Comparison of ENCODE assay signal across 16 mouse cellular contexts in the genomic region with DNA sequence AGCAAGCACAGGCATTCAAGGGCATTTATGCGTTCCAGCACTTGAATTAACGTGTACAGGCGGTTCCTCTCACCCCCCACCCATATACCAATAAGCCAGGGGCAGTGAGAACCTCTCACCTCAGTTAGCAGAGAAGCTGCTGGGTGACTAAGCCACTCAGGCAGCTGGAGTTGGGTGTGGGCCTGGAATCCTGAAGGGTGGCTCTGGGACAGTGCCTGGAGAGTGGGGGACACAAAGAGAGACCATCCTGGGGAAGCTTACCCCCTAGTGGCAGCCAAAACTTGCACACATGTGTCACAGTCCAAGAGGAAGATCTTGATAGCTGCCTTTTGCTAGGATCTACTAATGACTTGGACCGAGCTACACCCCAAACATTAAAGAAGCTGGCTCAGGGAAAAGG. TPM values are rescaled to one million over a fixed set of nuclear protein-coding genes. Genes with fewer than 3 reads are reported as not detected.
A peak's percentile ranks its signal among the peaks of the same experiment; 100 is the strongest.
DNase-seq lines count a peak whose midpoint lies in the region; ATAC-seq and TF ChIP-seq lines count a peak whose summit lies in the region.
"Had no signal": no experiment of that assay in that cellular context is flagged by ENCODE, and none has a peak within 500 bp of the region (broad histone marks: within the 10 kb centered on the region; RNA-seq: fewer than 3 reads in every experiment).

No protein-coding gene starts in this region.

- H3K27me3 ChIP-seq in heart, adult 2 months (ENCODE audit: control insufficient read depth, insufficient read depth, low read length): no peaks in the 10 kb centered on the region
- 0 out of 2 replicates have a peak, but pooled peaks cover 3% of the 10 kb centered on the region for H3K27me3 ChIP-seq in liver, embryonic 14.5 days (ENCODE audit: control insufficient read depth, insufficient read depth, low read length)
- H3K27me3 ChIP-seq in liver, embryonic 12.5 days (replicated peaks): peaks cover 27% of the 10 kb centered on the region
- H3K27me3 ChIP-seq: embryonic facial prominence, embryonic 12.5 days; forebrain, embryonic 13.5 days had no signal

- no peak for TF ChIP-seq EP300 in heart, adult 2 months (IDR thresholded peaks at IDR 0.05; ENCODE audit: insufficient read depth, low read depth, low read length)
- TF ChIP-seq EP300 in liver, embryonic 14.5 days (IDR thresholded peaks at IDR 0.05; ENCODE audit: low read depth): no peak

- peak; percentile 91 for DNase-seq in heart, adult 11 months
- no peak for DNase-seq in heart, adult 2 months
- no peak for DNase-seq in liver, embryonic 14.5 days (ENCODE audit: low read depth in 3 of 3, low spot score in 3 of 3)
- peak; percentile 60 for DNase-seq in 3T3-L1 (ENCODE audit: low read depth, low spot score)
- DNase-seq in ZHBTc4 (ENCODE audit: low read depth, low spot score): peak; percentile 12
- DNase-seq in ovary, postnatal 10 days (ENCODE audit: low spot score): no peak
- DNase-seq: adrenal gland, adult 8-10 months; right cerebral cortex, postnatal 4 days; thymus, postnatal 14 days had no signal

- no peak for ATAC-seq in liver, embryonic 14.5 days (ENCODE audit: insufficient read depth)
- ATAC-seq in liver, embryonic 12.5 days: no peak
- ATAC-seq in cerebellum, adult (ENCODE audit: insufficient number of reproducible peaks, low FRiP score, low TSS enrichment): no peak
- ATAC-seq: forebrain, embryonic 13.5 days had no signal

- intact Hi-C loops in heart, adult 2 months (cut with DNase I): no loop called here

- no peak for TF ChIP-seq POLR2A in heart, adult 2 months (IDR thresholded peaks at IDR 0.05; ENCODE audit: insufficient read depth, low read depth, low read length)

- no peak for TF ChIP-seq CTCF in heart, adult 2 months (IDR thresholded peaks at IDR 0.05)
- TF ChIP-seq CTCF in liver, embryonic 14.5 days (IDR thresholded peaks at IDR 0.05; ENCODE audit: low read depth): peak; percentile 29

- no peaks in the 10 kb centered on the region for H3K36me3 ChIP-seq in heart, adult 2 months (ENCODE audit: control insufficient read depth, insufficient read depth, low read length)
- H3K36me3 ChIP-seq in liver, embryonic 14.5 days (replicated peaks; ENCODE audit: control insufficient read depth, insufficient read depth, low read depth): peaks cover 30% of the 10 kb centered on the region
- H3K36me3 ChIP-seq in liver, embryonic 12.5 days: peaks cover 42% of the 10 kb centered on the region

- 61% methylated on average over 4 of the region's 4 CpGs for WGBS in heart, adult 2 months
- 80% methylated on average over 4 of the region's 4 CpGs for WGBS in liver, embryonic 14.5 days (ENCODE audit: insufficient replicate concordance)
- WGBS in liver, embryonic 12.5 days (ENCODE audit: insufficient replicate concordance): 73% methylated on average over 4 of the region's 4 CpGs

- no peak overlapping the region for H3K27ac ChIP-seq in heart, adult 2 months
- no peak overlapping the region for H3K27ac ChIP-seq in liver, embryonic 14.5 days
- no peak overlapping the region for H3K27ac ChIP-seq in liver, embryonic 12.5 days
- H3K27ac ChIP-seq: embryonic facial prominence, embryonic 12.5 days; forebrain, embryonic 13.5 days; hindbrain, embryonic 13.5 days had no signal

- no peaks in the 10 kb centered on the region for H3K9me3 ChIP-seq in liver, embryonic 14.5 days (ENCODE audit: control insufficient read depth, low read length)
- no peaks in the 10 kb centered on the region for H3K9me3 ChIP-seq in liver, embryonic 12.5 days (replicated peaks)
- H3K9me3 ChIP-seq: embryonic facial prominence, embryonic 12.5 days; forebrain, embryonic 13.5 days; heart, embryonic 10.5 days; hindbrain, embryonic 13.5 days had no signal

- H3K4me2 ChIP-seq in liver, embryonic 14.5 days (ENCODE audit: low read depth): no peak overlapping the region
- H3K4me2 ChIP-seq in liver, embryonic 12.5 days: no peak overlapping the region
- H3K4me2 ChIP-seq: embryonic facial prominence, embryonic 12.5 days; forebrain, embryonic 13.5 days; hindbrain, embryonic 13.5 days had no signal

- peaks cover 3% of the 10 kb centered on the region for H3K4me1 ChIP-seq in heart, adult 2 months (ENCODE audit: control insufficient read depth, insufficient read depth, low read length)
- H3K4me1 ChIP-seq in liver, embryonic 14.5 days (replicated peaks; ENCODE audit: control insufficient read depth in 2 of 2, insufficient read depth in 2 of 2, low read length in 1 of 2): no peaks in the 10 kb centered on the region
- H3K4me1 ChIP-seq in liver, embryonic 12.5 days: peaks cover 12% of the 10 kb centered on the region
- H3K4me1 ChIP-seq: forebrain, embryonic 13.5 days; hindbrain, embryonic 13.5 days had no signal

- H3K9ac ChIP-seq in heart, adult 2 months (ENCODE audit: low read depth, low read length): no peak overlapping the region
- no peak overlapping the region for H3K9ac ChIP-seq in liver, embryonic 14.5 days (replicated peaks)
- H3K9ac ChIP-seq in liver, embryonic 12.5 days: no peak overlapping the region
- H3K9ac ChIP-seq: embryonic facial prominence, embryonic 12.5 days; forebrain, embryonic 13.5 days; hindbrain, embryonic 13.5 days had no signal

- no peak overlapping the region for H3K4me3 ChIP-seq in heart, adult 2 months
- no peak overlapping the region for H3K4me3 ChIP-seq in liver, embryonic 14.5 days (ENCODE audit: insufficient read depth in 1 of 2, low read depth in 2 of 2, low read length in 2 of 2)
- H3K4me3 ChIP-seq in liver, embryonic 12.5 days: no peak overlapping the region
- H3K4me3 ChIP-seq: embryonic facial prominence, embryonic 12.5 days; erythroblast, embryonic 14.5 days; forebrain, embryonic 13.5 days; heart, embryonic 10.5 days; hindbrain, embryonic 13.5 days had no signal

- H3K79me2 ChIP-seq in heart, adult 2 months (replicated peaks; ENCODE audit: control insufficient read depth, insufficient read depth, low read length): no peaks in the 10 kb centered on the region

RNA-seq across cellular contexts. Expression of a gene that starts 14.4 kb away (rescaled TPM):
- total RNA-seq in heart, adult 2 months (2021): 1 to 10 TPM; 2.3 to 2.4 TPM
- polyA plus RNA-seq in heart, adult 2 months (2012; rRNA removed): 3.4 and 5.1 TPM in 2 replicates
- 0.31 and 0.57 TPM in 2 replicates for polyA plus RNA-seq in liver, embryonic 14.5 days (2012; rRNA removed)
- polyA plus RNA-seq in liver, embryonic 14.5 days (2014; fragmentation: Nextera tagmentation; extraction: Ambion mirVana): 0.30 and 0.57 TPM in 2 replicates
- 0.57 and 0.60 TPM in 2 replicates for polyA plus RNA-seq in liver, embryonic 12.5 days (2016; fragmentation: Nextera tagmentation; extraction: Ambion mirVana)

RNA-seq across cellular contexts. Expression of a gene that starts 26.0 kb away (rescaled TPM):
- 100 to 1,000 TPM; 668 to 715 TPM for total RNA-seq in heart, adult 2 months (2021)
- polyA plus RNA-seq in heart, adult 2 months (2012; rRNA removed): 423 and 709 TPM in 2 replicates
- polyA plus RNA-seq in liver, embryonic 14.5 days (2012; rRNA removed): 54.6 and 73.7 TPM in 2 replicates
- polyA plus RNA-seq in liver, embryonic 14.5 days (2014; fragmentation: Nextera tagmentation; extraction: Ambion mirVana): 59.2 and 67.8 TPM in 2 replicates
- 99.5 and 104 TPM in 2 replicates for polyA plus RNA-seq in liver, embryonic 12.5 days (2016; fragmentation: Nextera tagmentation; extraction: Ambion mirVana)

RNA-seq across cellular contexts. Expression of a gene that starts 26.1 kb away (rescaled TPM):
- 1 to 10 TPM; 1.2 to 1.5 TPM for total RNA-seq in heart, adult 2 months (2021)
- 1.1 and 1.7 TPM in 2 replicates for polyA plus RNA-seq in heart, adult 2 months (2012; rRNA removed)
- 1.0 and 1.2 TPM in 2 replicates for polyA plus RNA-seq in liver, embryonic 14.5 days (2012; rRNA removed)
- 2.2 and 2.8 TPM in 2 replicates for polyA plus RNA-seq in liver, embryonic 14.5 days (2014; fragmentation: Nextera tagmentation; extraction: Ambion mirVana)
- polyA plus RNA-seq in liver, embryonic 12.5 days (2016; fragmentation: Nextera tagmentation; extraction: Ambion mirVana): 3.9 and 4.1 TPM in 2 replicates

RNA-seq across cellular contexts. Expression of a gene that starts 41.0 kb away (rescaled TPM):
- 1 to 10 TPM; 5.4 to 5.7 TPM for total RNA-seq in heart, adult 2 months (2021)
- 4.3 and 4.6 TPM in 2 replicates for polyA plus RNA-seq in heart, adult 2 months (2012; rRNA removed)
- polyA plus RNA-seq in liver, embryonic 14.5 days (2012; rRNA removed): 0.09 and 0.32 TPM in 2 replicates
- polyA plus RNA-seq in liver, embryonic 14.5 days (2014; fragmentation: Nextera tagmentation; extraction: Ambion mirVana): 0.08 and 0.34 TPM in 2 replicates
- 0.97 and 1.6 TPM in 2 replicates for polyA plus RNA-seq in liver, embryonic 12.5 days (2016; fragmentation: Nextera tagmentation; extraction: Ambion mirVana)
- polyA plus RNA-seq: erythroblast, embryonic 14.5 days had no signal

Comparison
In these comparisons a context has a peak if more than half of its experiments do, and no peak if none do; other contexts are left out.
1. DNase-seq: peak in heart, adult 11 months (single experiment), 3T3-L1 (single experiment) and ZHBTc4 (single experiment); none in heart, adult 2 months (0 of 2), liver, embryonic 14.5 days (0 of 3) and ovary, postnatal 10 days (single experiment).